ENCODE assay signal across 16 mouse cellular contexts in genomic region chr7:141367358-141367757, GRCm38 (mm10).
"Had no signal": no experiment of that assay in that cellular context is flagged by ENCODE, and none has a peak within 500 bp of the region (broad histone marks: within the 10 kb centered on the region; RNA-seq: fewer than 3 reads in every experiment).

No protein-coding gene starts in this region.

- H3K27ac ChIP-seq: neural tube, embryonic 13.5 days; neural tube, embryonic 15.5 days; stomach, embryonic 15.5 days; stomach, postnatal 0 days had no signal

- H3K4me3 ChIP-seq: neural tube, embryonic 13.5 days; neural tube, embryonic 15.5 days; stomach, embryonic 15.5 days had no signal

- DNase-seq: retina, postnatal 1 day; right cerebral cortex, adult 18-20 months; right cerebral cortex, postnatal 14 days; right cerebral cortex, postnatal 25 days; right cerebral cortex, postnatal 4 days; spleen, adult 18-20 months; thymus, adult 18-20 months; thymus, adult 2 months; thymus, postnatal 14 days; thymus, postnatal 25 days; thymus, postnatal 36 days; thymus, postnatal 4 days had no signal

- H3K36me3 ChIP-seq: neural tube, embryonic 13.5 days; neural tube, embryonic 15.5 days; stomach, embryonic 15.5 days had no signal

- H3K9me3 ChIP-seq: neural tube, embryonic 13.5 days; neural tube, embryonic 15.5 days; stomach, embryonic 15.5 days had no signal

- H3K4me2 ChIP-seq: neural tube, embryonic 13.5 days; neural tube, embryonic 15.5 days; stomach, embryonic 15.5 days had no signal

- H3K4me1 ChIP-seq: neural tube, embryonic 13.5 days; neural tube, embryonic 15.5 days; stomach, embryonic 15.5 days had no signal

- H3K9ac ChIP-seq: neural tube, embryonic 13.5 days; neural tube, embryonic 15.5 days; stomach, embryonic 15.5 days had no signal

- H3K27me3 ChIP-seq: stomach, embryonic 15.5 days had no signal
